Mouse (Mus musculus) olfactory bulb, adult 2 months (tissue): ENCODE measurements around the gene Gse1. TPM values are rescaled to one million over a fixed set of nuclear protein-coding genes. Genes with fewer than 3 reads are reported as not detected.
A peak's percentile ranks its signal among the peaks of the same experiment; 100 is the strongest.

ENCODE experiments used
- H3K27ac ChIP-seq: fragments of 200-500 bp; 2 replicates; pipeline ENCODE4 v1.5.1; 2012; ENCODE audit warnings: low read depth, low read length; ENCODE audit not compliant: insufficient read depth
- H3K4me1 ChIP-seq: fragments of 200-500 bp; 2 replicates; pipeline ENCODE4 v1.6.1; 2012; ENCODE audit warnings: low read length; ENCODE audit not compliant: control insufficient read depth, insufficient read depth
- H3K4me3 ChIP-seq: fragments of 200-500 bp; 2 replicates; pipeline ENCODE4 v1.5.1; 2012; ENCODE audit warnings: mild to moderate bottlenecking, low read depth, low read length, moderate library complexity; ENCODE audit not compliant: insufficient read depth
- CTCF ChIP-seq: fragments of 200-500 bp; IDR thresholded peaks from 2 replicates; pipeline ENCODE4 v1.5.1; 2012; ENCODE audit warnings: low read depth, mild to moderate bottlenecking, low read length, moderate library complexity; ENCODE audit not compliant: insufficient read depth
- POLR2A ChIP-seq: fragments of 200-500 bp; IDR thresholded peaks from 2 replicates; pipeline ENCODE4 v1.6.1; 2012; ENCODE audit warnings: mild to moderate bottlenecking, low read depth, low read length, moderate library complexity; ENCODE audit not compliant: insufficient read depth
- WGBS: fragments of 180-500 bp; shearing (Covaris S2); methylation state at CpG from one replicate; pipeline ENCODE4 v1.1.7; 2018; 5-methylcytosine and 5-hydroxymethylcytosine counted together
- polyA plus RNA-seq: library from polyadenylated mRNA; stranded (reverse); fragments of >200 nt; gene quantifications from 2 replicates; pipeline ENCODE4 v1.2.4, GENCODE M21; 2012; ENCODE audit warnings: low replicate concordance; ENCODE audit not compliant: missing spikeins, insufficient read depth, insufficient read length

Gse1 gene
- polyA plus RNA-seq, 1 experiment: 42.5 TPM

- Histone ChIP-seq H3K4me1 (peaks cover 41% of the 10 kb centered on the region), H3K4me3 (no peak overlapping the region), H3K27ac (peak overlapping the region; percentile 68)
- 60% methylated on average over 6 of the region's 6 CpGs for WGBS
- TF ChIP-seq CTCF (no peak), POLR2A (no peak)
Observed at GRCm38 (mm10) chr8:120383713-120384112, 155.5 kb downstream of the Gse1 start.

- Histone ChIP-seq H3K4me1 (peaks cover 41% of the 10 kb centered on the region), H3K27ac (no peak overlapping the region), H3K4me3 (no peak overlapping the region)
- TF ChIP-seq CTCF (no peak; the same call in 1 of the 2 replicates), POLR2A (no peak)
Observed at GRCm38 (mm10) chr8:120384745-120385144, 156.5 kb downstream of the Gse1 start.

GRCm38 (mm10) chr8:120388246-120388645, 160.0 kb downstream of the Gse1 start:
- Histone ChIP-seq H3K4me3 (no peak overlapping the region), H3K4me1 (peaks cover 28% of the 10 kb centered on the region), H3K27ac (no peak overlapping the region)
- 82% methylated on average over 6 of the region's 6 CpGs for WGBS
- TF ChIP-seq POLR2A (no peak), CTCF (no peak)

GRCm38 (mm10) chr8:120390598-120390997, 162.3 kb downstream of the Gse1 start:
- TF ChIP-seq POLR2A (no peak), CTCF (no peak)
- 95% methylated on average over 7 of the region's 7 CpGs for WGBS

GRCm38 (mm10) chr8:120391856-120392255, 163.6 kb downstream of the Gse1 start:
- Histone ChIP-seq H3K4me3 (no peak overlapping the region), H3K4me1 (peaks cover 21% of the 10 kb centered on the region), H3K27ac (no peak overlapping the region)
- TF ChIP-seq POLR2A (no peak), CTCF (no peak)
- WGBS: 85% methylated on average over 21 of the region's 21 CpGs

More at GRCm38 (mm10) chr8:120390598-120390997, 162.3 kb downstream of the Gse1 start:
- no peak overlapping the region for H3K4me3 ChIP-seq
- H3K27ac ChIP-seq: no peak overlapping the region
- peaks cover 27% of the 10 kb centered on the region for H3K4me1 ChIP-seq

GRCm38 (mm10) chr8:120393085-120393484, 164.8 kb downstream of the Gse1 start:
- no peak overlapping the region for H3K4me3 ChIP-seq

GRCm38 (mm10) chr8:120393871-120394275, 165.6 kb downstream of the Gse1 start:
- H3K27ac ChIP-seq: no peak overlapping the region
- 60% methylated on average over 9 of the region's 9 CpGs for WGBS
- no peak overlapping the region for H3K4me3 ChIP-seq
- TF ChIP-seq CTCF: no peak
- no peak for TF ChIP-seq POLR2A
- peaks cover 33% of the 10 kb centered on the region for H3K4me1 ChIP-seq

More at GRCm38 (mm10) chr8:120393085-120393484, 164.8 kb downstream of the Gse1 start:
- TF ChIP-seq POLR2A: no peak
- TF ChIP-seq CTCF: no peak
- 89% methylated on average over 11 of the region's 11 CpGs for WGBS
- no peak overlapping the region for H3K27ac ChIP-seq
- peaks cover 28% of the 10 kb centered on the region for H3K4me1 ChIP-seq

- H3K4me3 ChIP-seq: no peak overlapping the region
- 100% methylated on average over 3 of the region's 3 CpGs for WGBS
- H3K27ac ChIP-seq: no peak overlapping the region
- TF ChIP-seq POLR2A (no peak), CTCF (no peak)
- H3K4me1 ChIP-seq: peaks cover 47% of the 10 kb centered on the region
Observed at GRCm38 (mm10) chr8:120395892-120396291, 167.6 kb downstream of the Gse1 start.

- Histone ChIP-seq H3K4me3 (no peak overlapping the region), H3K27ac (no peak overlapping the region), H3K4me1 (peaks cover 48% of the 10 kb centered on the region)
- TF ChIP-seq CTCF: no peak
- WGBS: 83% methylated on average over 3 of the region's 3 CpGs
Observed at GRCm38 (mm10) chr8:120396756-120397155, 168.5 kb downstream of the Gse1 start.
